ENCODE assay signal across 16 mouse cellular contexts in genomic region chr9:118374680-118375079, GRCm38 (mm10).
"Had no signal": no experiment of that assay in that cellular context is flagged by ENCODE, and none has a peak within 500 bp of the region (broad histone marks: within the 10 kb centered on the region; RNA-seq: fewer than 3 reads in every experiment).

No protein-coding gene starts in this region.

- H3K4me3 ChIP-seq: megakaryocyte, embryonic 14.5 days; midbrain, embryonic 13.5 days; midbrain, embryonic 15.5 days; myocyte; neural tube, embryonic 12.5 days; stomach, embryonic 15.5 days had no signal

- H3K4me1 ChIP-seq: midbrain, embryonic 13.5 days; midbrain, embryonic 15.5 days; neural tube, embryonic 12.5 days; stomach, embryonic 15.5 days had no signal

- H3K9ac ChIP-seq: lung, embryonic 14.5 days; midbrain, embryonic 13.5 days; midbrain, embryonic 15.5 days; neural tube, embryonic 12.5 days; stomach, embryonic 15.5 days had no signal

- H3K27ac ChIP-seq: midbrain, embryonic 13.5 days; midbrain, embryonic 15.5 days; neural tube, embryonic 12.5 days; stomach, embryonic 15.5 days; stomach, postnatal 0 days had no signal

- H3K4me2 ChIP-seq: lung, embryonic 14.5 days; midbrain, embryonic 11.5 days; midbrain, embryonic 13.5 days; midbrain, embryonic 15.5 days; neural tube, embryonic 12.5 days; stomach, embryonic 15.5 days had no signal

- DNase-seq: lung, adult 18-20 months; lung, embryonic 14.5 days; lung, postnatal 10 days; lung, postnatal 4 days; right cerebral cortex, postnatal 14 days; thymus, adult 2 months; thymus, postnatal 25 days; thymus, postnatal 4 days had no signal

- H3K9me3 ChIP-seq: midbrain, embryonic 13.5 days; midbrain, embryonic 15.5 days; neural tube, embryonic 12.5 days; stomach, embryonic 15.5 days had no signal

- ATAC-seq: midbrain, embryonic 13.5 days; midbrain, embryonic 15.5 days had no signal

- H3K36me3 ChIP-seq: midbrain, embryonic 13.5 days; midbrain, embryonic 15.5 days; neural tube, embryonic 12.5 days; stomach, embryonic 15.5 days had no signal

- H3K27me3 ChIP-seq: megakaryocyte, embryonic 14.5 days; midbrain, embryonic 13.5 days; midbrain, embryonic 15.5 days; neural tube, embryonic 12.5 days; stomach, embryonic 15.5 days had no signal
